Mouse (Mus musculus): ENCODE measurements around the gene Usp10.

Gene Usp10

DNA sequence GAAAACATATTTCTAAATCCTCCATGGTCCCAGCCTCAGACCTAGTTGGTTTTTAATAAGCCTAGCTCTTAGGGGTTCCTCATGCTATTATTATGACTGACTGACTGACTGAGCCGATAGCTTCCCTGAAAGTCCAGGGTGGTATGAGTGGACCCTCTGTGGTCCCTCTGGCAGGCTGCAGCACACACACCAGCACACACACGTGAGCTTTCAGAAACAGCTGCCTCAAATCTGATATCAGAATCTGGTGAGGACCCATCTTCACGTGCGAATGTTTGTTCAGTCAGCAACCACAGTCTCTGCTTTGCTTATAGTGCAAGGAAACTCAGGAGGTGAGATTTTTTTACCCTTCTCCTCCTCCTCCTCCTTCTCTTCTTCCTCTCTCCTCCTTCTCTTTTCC lies 54.7 kb downstream of the Usp10 start:
- DNase-seq, result no peak

DNA sequence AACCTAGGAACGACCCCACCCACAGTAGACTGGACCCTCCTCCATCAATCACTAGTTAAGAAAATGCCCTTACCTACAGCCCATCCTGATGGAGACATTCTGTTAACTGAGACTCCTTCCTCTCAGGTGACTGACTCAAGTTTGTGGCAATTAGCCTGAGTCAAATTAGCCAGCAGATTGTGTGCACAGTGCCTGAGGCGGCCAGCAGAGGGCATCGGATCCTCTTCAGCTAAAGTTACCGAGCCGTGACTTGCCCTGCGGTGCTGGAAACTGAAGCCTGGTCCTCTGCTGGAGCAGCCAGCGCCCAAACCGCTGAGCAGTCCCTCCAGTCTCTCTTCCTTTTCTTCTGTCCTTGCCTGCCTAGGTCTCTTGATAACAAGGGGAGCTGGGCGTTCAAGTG lies 57.3 kb downstream of the Usp10 start:
- DNase-seq, result no peak

DNA sequence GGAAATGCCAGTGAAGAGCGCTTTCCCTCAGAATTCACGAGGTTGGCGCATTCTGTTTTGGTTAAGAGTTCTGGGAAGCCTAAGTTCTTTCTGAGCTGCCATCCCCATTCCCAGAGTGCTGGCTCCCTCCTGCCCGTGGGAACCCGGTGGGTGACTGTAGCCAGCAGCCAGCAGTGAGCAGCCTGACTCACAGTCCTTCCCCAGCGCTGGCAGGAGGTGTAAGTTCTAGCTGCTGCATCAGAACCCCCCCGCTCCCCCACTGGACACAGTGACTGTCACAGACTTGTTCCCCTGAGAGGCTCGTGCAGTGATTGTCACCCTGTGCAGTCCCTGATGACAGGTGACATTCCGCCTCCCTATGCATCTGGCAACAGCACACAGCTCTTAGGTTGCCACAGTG lies 60.0 kb downstream of the Usp10 start:
- DNase-seq, result no peak

DNA sequence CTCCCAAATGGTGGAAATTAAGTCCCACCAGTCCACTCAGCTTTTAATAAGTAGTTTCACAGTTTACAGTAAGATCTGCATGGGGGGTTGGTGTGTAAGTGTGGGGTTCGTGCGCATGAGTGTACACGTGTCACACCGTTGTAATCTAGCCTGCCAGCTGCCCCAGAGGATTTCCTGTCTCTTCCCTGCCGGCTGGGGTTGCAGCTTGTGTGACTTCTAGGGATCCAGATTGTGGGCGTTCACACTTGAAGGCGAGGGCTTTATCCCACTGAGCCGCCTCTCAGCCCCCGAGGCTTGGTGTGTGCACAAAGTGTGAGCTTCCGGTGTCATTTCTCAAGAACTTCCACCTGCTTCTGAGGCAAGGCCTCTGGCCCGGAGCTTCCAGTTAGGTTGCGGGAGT lies 62.4 kb downstream of the Usp10 start:
- no peak for DNase-seq

DNA sequence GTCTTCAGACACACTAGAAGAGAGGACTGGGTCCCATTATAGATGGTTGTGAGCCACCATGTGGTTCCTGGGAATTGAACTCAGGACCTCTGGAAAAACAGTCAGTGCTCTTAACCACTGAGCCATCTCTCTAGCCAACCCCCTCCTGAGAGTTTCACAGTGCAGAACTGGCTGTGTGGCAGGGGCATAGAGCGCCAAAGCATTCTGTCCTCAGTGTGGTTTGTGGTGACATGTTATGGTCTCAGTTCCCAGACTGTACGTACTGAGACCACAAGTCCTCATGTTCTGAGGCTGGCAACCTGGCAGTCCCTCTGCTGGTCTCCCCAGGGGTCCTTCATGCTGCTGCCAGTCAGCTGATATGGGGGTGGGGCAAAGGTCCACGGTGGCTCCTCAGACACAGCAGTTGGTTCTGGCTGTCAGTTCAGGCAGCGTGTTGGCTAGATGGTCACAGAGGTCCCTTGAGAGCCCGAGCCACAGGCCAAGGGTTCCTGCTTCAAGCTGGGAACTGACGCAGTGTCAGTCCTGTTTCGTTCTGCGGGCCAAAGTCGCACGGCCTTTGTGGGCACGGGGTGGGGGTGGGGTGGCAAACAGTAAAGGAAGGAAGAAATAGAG lies 68.7 kb downstream of the Usp10 start:
- no peak for DNase-seq

DNA sequence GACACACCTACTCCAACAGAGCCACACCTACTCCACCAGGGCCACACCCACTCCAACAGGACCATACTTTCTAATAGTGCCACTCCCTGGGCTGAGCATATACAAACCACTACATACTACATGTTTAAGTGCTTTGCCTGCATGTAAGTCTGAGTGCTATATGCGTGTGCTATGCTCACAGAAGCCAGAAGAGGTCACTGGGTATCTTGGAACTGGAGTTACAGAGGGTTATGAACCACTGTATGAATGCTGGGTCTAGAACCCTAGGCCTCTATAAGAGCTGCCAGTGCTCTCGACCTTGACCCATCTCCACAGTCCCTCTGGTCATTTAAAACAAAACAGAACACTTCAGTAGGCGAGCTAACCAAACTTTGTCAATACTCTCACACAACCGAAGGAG lies 71.1 kb downstream of the Usp10 start:
- DNase-seq, result no peak

DNA sequence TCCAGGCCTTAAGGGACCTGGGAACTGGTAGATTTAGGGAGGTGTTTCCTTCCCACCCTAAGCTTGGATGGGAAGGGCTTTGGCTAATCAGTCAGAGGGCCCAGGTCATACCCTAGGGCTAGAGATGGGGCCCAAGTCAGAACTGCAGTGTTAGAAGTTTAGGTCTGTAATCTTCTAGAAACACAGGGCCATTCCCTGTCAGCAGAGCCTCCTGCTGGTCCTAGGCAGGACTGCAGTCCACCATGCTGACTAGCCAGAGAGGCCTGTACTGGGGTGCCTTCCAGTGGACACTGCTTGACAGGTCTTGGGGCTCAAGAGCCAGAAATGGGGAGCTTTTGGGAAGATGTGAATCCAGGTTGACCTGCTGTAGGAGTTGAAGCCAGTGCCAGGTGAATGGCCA lies 73.9 kb downstream of the Usp10 start:
- no peak for DNase-seq

DNA sequence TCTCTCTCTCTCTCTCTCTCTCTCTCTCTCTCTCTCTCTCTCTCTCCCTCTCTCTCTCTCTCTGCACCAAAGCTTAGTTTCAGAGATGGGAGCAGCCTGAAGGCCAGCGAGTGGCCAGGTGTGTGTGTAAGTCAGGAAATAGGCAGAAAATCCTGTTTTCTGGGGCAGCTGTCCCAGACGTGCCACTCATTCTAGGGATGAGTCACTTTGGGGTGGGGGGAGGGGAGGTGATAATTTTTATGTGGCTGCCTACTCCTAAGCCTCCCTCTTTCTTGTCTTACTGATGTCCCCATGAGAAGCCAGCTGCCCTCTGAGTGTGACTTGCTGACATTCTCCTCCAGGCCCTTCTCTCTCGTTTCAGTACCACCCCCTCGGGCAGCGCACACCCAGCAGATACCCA lies 76.0 kb downstream of the Usp10 start:
- DNase-seq, result no peak

DNA sequence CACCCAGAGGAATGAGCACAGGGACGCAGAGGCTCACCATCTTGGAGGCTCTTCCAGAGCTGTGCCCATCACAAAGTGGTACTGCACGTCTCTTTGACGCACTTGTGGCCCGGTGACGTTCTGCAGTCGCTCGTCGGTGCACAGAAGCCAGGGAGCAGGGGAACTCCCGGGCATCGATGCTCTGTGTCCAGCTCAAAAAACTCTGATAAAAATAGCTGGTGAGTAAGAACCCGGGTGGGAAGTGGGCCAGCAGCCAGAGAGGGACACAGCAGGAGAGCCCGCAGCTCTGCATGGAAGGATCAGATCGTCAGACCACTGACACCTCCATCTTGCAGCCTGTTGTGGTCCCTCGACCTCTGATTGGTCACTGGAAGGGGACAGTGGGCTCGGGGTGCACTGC lies 77.9 kb downstream of the Usp10 start:
- DNase-seq, result peak; percentile 16

DNA sequence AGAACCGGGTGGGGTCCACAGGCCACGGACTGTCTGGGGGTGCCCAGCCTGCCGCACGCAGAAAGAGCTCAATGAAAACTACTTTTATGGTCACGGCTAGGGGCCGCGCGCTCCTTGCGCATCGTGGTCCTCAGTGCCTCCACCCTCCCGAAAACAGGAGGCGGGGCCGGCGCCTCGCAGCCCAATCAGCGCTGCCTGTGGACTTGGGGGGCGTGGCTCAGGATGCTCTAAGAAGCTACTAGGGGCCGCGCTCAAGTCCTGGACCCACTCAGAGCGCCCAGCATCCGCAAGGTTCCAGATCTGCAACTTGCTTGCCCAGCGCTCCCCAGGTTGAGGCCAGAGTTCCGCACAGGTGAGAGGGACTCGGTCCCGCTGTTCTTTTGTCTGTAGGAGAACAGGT lies 82.1 kb downstream of the Usp10 start, which contains the start of gene Crispld2:
Gene Crispld2, plus strand, starts transcription at position 190 of the 400 bp plus-strand sequence.
- no peak for DNase-seq

DNA sequence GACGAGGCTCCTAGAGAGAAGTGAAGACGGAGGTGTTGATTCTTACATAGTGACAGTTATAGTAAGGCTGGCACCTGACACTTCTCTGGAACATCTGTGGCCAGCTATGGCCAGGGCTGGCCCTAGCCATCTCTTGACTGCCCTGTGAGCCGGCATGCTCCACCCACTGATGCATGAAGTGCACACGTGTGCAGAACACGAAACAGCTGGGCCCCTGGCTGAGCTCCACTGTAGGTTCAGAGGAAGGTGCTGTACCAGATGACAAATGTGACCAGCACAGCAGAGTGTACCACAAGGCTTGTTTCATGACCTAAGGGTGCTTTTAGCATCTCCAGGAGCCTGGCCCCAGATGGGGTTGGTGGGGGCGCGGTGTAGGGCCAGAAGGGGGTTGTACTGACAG lies 84.0 kb downstream of the Usp10 start:
- no peak for DNase-seq

DNA sequence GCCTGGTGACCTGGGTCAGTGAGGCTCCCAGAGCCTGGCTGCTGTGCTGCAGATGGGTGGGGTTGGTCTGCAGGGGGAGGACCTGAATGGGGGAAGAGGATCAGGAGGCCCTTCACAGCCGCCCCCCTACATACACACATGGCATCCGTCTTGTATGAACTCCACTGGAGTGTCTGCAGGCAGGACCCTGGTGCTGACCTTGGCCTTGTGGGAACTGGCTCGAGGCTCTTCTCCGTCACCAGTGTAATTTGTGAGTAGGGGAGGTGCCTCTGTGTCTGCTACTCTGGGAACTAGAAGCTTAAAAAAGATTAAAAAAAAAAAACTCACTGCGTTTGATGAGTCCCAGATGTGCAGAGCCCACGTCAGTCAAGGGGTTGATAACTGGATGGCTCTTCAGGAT lies 84.4 kb downstream of the Usp10 start:
- DNase-seq, result no peak

DNA sequence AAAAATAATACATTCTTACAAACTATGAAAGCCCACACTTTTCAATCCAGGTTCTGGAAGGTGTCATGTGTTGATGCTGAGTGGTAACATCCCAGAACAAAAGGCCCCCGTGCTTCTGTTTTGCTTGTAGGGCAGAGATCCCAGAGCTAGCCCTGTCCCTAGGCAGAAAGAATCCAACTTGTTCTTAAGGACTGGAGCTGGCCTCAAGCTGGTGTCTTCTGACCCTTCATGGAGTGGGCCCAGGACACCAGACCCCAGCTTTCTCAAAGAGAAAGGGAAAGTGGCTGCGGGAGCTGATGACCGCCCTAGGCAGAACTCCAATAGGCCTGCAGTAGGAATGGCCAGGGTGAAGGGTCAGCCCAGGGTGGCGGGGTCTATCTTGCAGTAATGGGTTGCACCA lies 87.1 kb downstream of the Usp10 start:
- DNase-seq, result no peak

DNA sequence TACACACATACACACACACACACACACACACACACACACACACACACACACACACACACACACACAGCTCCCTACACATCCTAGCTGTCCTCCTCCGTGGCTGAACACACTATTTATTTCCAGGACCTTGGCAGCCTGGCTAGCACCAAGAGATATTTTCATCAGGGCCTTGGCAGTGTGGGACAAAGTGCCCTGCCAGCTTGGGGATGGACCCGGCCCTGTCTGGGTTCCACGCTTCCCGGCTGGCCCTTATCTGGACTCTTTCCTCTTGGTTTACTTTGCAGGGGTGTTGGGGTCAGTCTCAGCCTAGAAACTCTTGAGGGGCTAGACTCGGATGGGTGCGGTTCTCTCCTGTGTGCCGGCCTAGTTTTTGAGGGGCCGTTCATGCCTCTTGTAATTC lies 90.3 kb downstream of the Usp10 start:
- DNase-seq, result no peak

DNA sequence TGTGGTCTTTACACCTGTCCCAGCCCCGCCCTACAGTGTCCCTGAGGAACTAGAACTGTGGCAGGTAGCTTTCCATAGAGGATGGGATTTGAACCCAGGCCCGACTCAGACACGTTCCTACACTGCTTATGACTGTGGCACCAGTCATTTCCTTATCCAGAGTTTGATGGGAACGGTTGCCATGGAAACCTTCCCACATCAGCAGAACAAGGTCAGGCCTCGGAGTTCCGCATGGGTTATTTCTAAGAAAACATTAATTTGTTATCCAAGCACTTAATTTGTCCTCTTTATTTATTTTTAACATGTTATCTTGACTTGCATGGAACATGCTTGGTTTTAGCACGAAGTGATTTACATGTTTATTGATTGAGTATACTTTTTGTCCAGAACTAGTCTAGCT lies 91.6 kb downstream of the Usp10 start:
- DNase-seq, result no peak

DNA sequence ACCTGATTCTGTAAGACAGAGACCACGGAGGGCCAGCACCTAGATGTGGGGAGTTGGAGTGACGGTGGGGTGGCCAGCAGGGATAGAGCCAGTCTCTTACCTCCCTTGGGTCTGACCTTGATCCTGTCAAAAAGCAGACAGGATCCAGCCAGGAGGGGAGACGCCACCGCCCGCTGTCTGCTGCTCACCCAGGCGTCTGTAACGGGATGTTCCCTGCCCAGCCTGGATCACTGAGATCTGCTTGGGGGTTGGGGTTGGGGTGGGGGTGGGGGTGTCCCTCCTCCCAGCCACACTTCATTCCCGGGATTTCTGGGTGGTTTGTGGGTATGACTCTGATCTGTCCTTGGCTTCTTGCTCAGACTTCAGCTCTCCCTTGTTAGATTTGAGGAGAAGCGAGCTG lies 92.2 kb downstream of the Usp10 start:
- no peak for DNase-seq

DNA sequence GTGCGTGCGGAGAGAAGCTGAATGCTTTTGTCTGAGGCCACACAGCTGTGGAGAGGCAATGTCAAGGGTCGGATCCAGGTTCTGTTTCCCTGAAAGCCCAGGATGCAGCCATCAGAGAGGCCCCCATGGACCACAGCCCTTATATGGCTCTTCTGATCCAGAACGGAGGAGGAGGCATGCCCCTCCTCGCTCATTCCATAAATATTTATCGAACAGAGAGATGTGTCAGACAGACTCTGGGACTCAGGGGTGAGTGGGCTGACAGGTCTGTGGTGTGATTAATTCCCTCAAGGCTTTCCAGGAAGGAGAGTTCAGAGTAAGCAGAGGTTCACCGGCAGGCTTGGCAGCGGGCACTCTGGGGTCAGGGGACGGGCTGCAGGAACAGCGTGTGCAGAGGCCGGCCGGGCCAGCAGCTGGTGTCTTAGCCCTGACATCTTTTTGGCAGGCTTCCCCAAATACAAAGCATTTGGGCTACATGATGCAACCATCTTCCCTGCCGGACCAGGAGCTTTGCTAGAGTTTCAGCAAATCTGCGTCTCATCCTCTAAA lies 94.1 kb downstream of the Usp10 start:
- DNase-seq, result no peak

DNA sequence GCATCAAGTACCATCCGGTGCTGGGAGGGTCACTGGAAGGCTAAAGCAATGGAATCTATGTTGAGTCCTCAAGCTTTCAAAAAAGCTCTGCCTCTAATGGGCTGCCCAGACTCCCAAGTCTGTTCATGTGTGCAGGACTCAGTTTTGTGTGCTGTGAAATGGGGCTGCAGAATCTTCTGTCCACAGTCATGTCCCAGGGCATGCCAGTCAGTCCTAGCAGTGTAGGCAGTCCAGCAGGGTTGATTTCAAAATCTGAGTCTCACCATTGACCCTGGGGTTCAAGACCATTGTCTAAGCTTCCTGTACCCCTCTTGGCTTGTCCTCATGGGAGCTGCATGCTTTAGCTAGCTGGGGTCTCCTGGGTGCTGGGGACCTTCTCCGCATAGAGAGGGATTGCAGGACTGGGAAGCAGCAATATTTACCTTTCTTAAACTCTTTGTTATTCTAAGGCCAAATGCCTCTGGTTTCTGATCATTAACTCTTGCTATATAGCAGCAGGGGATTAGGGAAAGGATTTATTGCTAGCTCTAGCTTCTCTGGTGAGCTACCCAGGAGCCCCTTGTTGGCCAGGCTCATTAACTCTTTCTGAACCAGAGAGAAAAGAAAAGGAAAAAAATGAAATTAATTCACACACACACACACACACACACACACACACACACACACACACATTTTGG lies 94.7 kb downstream of the Usp10 start:
- DNase-seq, result no peak

DNA sequence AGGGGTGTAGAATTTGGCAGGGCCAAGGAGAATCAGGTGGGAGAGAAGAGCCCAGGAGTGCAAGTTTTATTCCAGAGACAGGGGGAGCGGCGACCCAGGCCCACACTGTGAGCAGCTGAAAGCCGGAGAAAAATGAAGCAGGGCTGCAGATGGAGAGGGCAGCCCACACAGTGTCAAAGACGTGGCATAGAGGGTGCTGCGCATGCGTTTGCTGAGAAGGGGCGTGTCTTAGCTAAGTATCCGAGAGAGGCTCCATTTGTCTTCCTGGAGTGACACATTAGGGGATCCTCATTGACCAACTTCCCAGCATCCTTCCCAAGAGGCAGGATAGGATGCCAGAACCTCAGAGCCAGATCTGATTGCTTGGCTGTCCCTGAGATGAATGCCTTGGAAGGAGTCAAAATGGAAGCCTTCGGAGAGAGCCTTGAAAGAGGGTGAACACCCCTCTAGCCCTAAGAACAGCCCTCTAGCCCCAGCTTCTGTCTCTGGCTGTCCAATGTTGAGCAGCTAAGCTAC lies 96.5 kb downstream of the Usp10 start:
- DNase-seq, result no peak
